Mouse (Mus musculus) spleen, embryonic (tissue): ENCODE measurements around the gene Pard3b.

Experiments
- CTCF ChIA-PET: fragments of 350-600 bp; sonication (Branson Sonifier 250); formaldehyde crosslinking; loops from one replicate; lab custom pipeline; 2022; lab: Charles Lee

Pard3b gene

GRCm38 (mm10) chr1:61751008-61751407 is 112.4 kb downstream of the Pard3b start:
- CTCF ChIA-PET = no interaction called here

DNA sequence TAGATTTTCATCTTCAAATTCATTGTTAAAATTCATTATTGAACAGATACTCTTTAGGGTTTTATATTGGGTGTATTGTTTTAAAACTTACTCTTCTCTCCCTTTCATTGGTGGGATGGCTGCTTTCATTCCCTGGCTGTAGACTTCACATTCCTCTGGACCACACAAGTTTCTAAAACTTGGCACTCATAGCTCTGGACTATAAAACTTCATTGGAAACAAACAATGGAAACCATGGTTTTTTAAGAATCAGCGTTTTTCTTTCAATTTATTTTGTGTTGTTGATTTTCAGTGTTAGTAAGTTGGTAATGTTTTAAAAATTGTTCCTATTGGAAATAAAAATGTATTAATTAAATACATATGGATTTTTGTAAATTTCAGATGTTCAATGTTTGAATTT is 118.1 kb downstream of the Pard3b start:
- CTCF ChIA-PET = no interaction called here

DNA sequence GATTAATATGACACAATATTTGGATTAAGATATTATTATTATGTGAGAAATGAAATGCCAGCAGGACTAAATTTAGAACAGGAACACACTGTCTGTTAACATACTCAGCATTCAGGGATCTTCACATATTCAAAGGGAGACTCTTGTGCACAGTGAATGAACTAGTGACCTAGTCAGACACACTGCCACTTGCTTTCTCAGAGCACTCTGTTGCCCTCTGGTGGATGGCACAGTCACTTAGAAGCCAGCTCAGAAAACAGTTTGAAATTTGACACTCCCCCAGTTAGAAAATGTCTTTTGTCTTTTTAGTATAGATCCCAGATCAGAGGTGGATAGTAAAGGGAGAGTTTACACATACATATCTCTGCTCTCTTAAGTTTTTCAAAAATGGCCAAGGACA is 132.6 kb downstream of the Pard3b start:
- CTCF ChIA-PET = no interaction called here

DNA sequence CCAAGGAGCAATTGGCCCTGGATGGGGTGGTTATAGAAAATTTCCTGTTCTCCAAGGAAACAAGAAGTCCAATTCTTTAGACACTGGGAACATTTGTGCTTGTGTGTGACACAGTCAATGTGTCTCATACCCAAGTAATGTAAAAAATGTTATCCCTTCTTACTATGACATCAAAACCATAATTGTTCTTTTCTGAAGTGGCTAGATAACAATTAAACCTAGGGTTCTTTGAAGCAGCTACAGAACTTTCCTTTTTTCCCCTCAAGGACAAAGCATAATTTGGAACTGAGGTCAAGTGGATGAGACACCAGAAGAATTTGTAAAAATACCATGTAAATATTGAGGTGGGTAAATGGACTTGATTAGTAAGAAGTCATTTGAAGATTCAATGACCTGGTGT is 140.1 kb downstream of the Pard3b start:
- CTCF ChIA-PET = no interaction called here

GRCm38 (mm10) chr1:61779906-61780305 is 141.3 kb downstream of the Pard3b start:
- CTCF ChIA-PET = no interaction called here

GRCm38 (mm10) chr1:61796296-61796695 is 157.7 kb downstream of the Pard3b start:
- CTCF ChIA-PET = no interaction called here

DNA sequence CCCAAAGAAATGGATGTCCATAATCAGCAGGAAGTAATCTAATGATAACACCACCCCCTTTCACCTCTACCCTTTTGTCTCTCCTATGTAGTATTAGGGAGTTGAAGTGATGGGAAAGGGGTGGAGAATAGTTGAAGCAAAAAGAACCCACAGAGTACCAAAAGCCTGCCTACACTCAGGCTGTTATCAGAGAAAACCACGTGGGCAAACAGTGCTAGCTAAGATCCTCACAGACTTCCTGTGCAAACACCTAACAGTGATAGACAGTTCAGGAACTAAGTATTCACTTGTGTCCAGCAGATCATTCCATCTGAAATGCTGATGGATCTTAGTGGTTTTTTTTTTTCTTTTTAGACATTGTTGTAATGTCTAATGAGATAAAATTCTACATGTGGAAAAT is 181.6 kb downstream of the Pard3b start:
- CTCF ChIA-PET = no interaction called here

- CTCF ChIA-PET = no interaction called here
Measured at GRCm38 (mm10) chr1:61825560-61826191, 187.1 kb downstream of the Pard3b start.

DNA sequence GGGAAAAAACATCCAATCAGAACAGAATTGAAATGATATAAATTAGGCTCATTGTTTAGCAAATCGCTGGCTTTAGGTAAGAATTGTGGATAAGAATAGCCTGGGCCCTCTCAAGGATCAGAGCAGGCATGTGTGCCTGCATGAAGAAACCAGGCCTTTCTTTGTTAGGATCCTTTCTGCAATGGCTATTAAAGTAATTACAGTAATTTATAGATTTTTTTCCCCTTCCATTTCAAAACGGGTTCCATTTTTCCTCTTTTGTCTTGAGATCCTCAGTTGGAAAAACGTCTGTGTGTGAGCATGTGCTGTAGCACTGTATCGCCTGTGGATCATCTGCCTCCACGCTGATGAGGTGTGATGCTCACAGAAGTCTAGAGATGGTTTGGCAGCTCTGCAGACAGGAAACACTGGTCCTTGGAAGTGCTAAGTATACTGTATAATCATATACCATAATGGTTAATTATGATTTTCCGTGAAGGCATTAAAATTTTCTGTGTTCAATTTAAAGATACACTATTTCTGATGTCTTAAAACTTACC is 198.5 kb downstream of the Pard3b start:
- CTCF ChIA-PET = no interaction called here

GRCm38 (mm10) chr1:61846606-61847005 is 208.0 kb downstream of the Pard3b start:
- CTCF ChIA-PET = no interaction called here

DNA sequence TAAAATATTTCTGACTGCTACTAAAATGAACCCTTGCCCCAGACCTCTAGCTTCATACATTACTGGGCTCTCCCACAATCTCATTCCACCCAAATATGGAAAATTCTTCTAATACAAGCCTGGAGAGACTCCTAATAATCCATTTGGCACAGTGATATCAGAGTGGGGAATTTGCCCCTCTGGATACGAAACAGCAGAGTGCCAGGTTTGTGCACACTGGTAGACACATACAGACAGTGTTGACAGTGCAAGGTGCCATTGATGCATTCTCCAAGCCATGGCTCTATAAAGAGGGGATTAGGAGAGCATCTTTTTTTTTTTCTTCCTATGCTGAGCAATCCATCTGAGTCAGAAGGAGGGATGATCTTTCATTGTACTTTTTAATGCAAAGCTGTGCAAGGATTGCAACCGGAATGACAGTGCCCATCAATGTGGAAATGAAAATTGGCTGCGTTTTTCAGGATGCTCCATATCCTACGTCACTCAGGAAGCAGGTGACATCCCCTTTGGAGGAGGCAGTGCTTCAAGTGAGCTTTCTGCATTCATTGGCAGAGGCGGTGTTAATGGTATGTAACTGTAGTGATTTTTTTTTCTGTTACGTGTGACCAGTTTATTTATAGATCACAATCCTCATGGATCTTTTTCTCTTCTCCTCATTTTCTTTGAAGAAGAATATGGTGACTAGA is 210.5 kb downstream of the Pard3b start:
- CTCF ChIA-PET = no interaction called here

- CTCF ChIA-PET = no interaction called here
Measured at GRCm38 (mm10) chr1:61850471-61850870, 211.8 kb downstream of the Pard3b start.

- CTCF ChIA-PET = no interaction called here
Measured at GRCm38 (mm10) chr1:61851176-61851575, 212.6 kb downstream of the Pard3b start.

DNA sequence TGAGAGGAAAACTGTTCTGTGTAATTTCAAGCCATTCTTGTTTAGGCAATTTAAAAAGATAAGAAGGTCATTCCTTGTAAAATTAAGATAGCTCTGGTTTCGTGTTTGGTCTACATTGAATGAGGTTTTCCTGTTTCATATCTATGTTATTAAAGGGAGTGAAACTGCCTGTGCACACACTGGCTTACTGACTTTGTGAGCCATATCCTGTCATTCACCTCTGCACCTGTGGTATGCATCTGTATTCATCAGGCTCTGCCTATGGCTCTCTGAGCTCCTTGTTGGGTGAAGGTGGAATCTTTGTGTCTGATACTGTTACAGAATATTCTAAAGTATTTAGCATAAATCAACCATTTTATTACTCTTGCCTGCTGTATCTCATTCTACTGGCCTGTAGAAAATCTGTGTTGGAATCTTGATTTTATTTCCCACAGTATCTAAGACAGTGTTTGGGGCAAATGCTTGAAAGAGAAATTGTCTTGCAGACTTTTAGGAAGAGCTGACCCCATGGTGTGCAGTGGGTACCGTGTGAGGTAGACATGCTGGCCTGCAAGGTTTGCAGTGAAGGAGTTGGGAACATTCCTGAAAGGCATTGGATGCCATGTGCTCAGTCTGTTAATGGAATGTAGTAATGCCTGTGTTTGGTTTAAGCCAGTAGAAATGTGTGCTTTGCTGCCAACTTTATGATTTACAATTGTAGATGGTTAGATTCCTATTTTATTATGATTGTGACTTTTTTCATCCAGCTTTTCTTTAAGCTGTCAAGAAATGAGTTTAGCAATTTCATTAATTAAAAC is 228.9 kb downstream of the Pard3b start:
- CTCF ChIA-PET = no interaction called here

DNA sequence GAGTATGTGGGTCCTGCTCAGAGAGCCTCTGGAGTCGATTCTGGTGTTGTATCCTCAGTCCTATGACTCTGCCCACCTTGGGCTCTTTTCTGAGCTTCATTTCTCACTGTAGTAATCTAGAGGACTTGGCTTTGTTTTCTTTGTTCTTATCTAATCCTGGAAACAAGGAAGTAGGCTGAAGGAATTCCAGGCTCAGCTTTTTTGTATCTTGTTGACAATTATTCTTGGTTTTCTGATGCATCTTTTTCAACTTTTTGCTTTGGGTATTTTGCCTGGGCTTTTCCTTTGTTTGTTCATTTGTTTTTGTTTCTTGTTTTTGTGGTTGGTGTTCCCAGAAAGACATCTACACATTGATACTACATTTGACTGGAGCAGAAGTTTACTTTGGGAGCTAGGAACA is 236.3 kb downstream of the Pard3b start:
- CTCF ChIA-PET = no interaction called here

DNA sequence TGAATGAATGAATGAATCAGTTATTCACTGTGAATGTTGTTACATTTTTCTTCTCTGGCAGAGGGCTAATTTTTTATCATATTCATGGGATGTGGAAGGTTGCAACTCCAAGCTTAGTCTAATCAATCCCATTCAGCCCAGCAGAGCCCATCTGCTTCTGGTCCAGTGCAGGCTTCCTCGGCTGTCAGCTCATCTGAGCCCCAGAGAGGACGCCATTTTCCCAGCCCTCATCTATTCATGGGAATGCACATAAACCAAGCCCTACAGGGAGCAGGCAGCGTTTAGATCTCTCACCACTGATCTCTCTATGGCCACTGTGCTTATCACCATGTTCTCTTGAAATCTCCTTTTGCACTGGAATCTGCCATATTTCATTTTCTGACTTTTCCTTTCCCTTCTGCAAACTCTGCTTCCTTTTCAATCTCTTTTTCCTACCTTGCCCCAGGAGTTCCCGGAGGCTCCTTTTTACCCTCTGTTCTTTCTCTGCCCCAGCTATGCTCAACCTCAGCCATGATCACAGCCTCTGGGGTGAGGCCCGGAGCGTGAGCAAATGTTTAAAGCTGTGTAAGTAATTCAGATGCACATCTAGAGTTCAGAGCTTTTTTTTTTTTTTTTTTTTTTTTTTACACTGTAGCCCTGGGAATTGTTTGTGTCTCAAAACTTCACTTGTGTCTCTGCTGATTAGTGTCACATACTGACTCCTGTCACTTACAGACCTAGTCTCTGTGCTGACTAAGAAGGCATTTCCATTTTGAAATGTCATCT is 241.3 kb downstream of the Pard3b start:
- CTCF ChIA-PET = interaction anchor here (0.6 kb wide), 1 partner anchor 88 kb away, joined by 4 read pairs; no protein-coding TSS in a partner anchor

GRCm38 (mm10) chr1:61896048-61896447 is 257.4 kb downstream of the Pard3b start:
- CTCF ChIA-PET = no interaction called here

- CTCF ChIA-PET = no interaction called here
Measured at GRCm38 (mm10) chr1:61903271-61904007, 264.8 kb downstream of the Pard3b start.

DNA sequence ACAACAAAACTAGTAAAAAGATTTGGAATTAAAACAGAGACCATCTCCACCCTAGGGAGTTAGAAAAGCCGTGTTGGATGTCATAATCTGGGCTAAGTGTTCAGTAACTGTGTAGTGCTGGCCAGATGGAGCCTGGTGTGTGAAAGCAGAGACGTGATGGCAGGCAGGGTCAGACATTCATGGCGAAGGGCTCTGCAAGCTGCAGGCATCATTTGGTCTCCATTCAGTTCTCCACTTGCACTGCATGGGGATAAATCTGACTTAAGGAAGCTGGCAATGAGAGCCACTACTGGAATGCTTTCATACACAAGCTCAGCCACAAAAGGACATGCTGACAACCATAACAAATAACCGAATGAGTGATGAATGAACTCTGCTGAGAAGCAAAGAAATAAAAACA is 265.4 kb downstream of the Pard3b start:
- CTCF ChIA-PET = interaction anchor here (0.6 kb wide), 1 partner anchor 608 kb away, joined by 3 read pairs; no protein-coding TSS in a partner anchor

- CTCF ChIA-PET = no interaction called here
Measured at GRCm38 (mm10) chr1:61912931-61913330, 274.3 kb downstream of the Pard3b start.

DNA sequence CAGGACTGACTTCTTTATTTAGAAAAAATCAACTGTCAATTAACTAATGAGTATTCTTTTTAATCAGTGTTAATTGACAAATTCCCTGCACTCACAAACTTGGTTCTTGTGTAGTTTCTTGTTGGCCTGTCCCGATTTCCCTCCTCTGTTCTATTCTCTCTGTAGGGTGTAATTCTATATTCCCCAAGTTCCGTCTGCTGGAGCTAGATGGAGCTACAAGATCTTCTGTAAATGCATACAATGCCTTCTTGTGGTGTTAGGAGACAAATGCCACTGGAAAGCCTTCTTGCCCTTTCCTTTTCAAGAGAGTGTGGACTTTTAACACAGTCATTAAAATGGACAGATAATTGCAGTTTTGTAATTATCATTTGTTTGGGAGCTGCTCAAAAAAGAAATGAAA is 286.3 kb downstream of the Pard3b start:
- CTCF ChIA-PET = no interaction called here
